ENCODE assay signal across 24 mouse cellular contexts in the genomic region with DNA sequence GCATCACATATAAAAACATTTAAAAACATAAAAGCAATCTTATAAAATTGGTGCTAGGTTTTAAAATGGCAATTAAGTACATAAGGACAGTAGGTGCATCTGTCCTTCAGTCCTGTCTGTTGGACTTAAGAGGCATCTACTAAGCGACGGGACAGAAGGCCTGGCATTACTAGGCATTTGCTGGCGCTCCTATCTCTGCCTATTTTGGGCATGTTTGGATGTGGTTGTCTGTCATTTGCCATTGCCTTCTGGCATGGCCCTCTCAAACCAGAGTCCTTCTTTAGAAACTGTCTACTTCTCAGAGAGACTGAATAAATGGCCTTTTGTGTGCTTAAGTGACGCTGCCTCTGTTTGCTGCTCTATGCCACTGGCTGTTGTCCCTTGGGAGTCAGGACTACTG.
A peak's percentile ranks its signal among the peaks of the same experiment; 100 is the strongest.
DNase-seq lines count a peak whose midpoint lies in the region; ATAC-seq and TF ChIP-seq lines count a peak whose summit lies in the region.
"Had no signal": no experiment of that assay in that cellular context is flagged by ENCODE, and none has a peak within 500 bp of the region (broad histone marks: within the 10 kb centered on the region; RNA-seq: fewer than 3 reads in every experiment).

No protein-coding gene starts in this region.

- no peak for ATAC-seq in midbrain, embryonic 11.5 days (ENCODE audit: low FRiP score)
- ATAC-seq in midbrain, embryonic 15.5 days (replicated peaks), result no peak
- ATAC-seq: CD4-positive, CD25-positive, alpha-beta regulatory T cell, adult 4 months had no signal

- no peak overlapping the region for H3K27ac ChIP-seq in midbrain, embryonic 11.5 days (ENCODE audit: low read depth, low read length)
- H3K27ac ChIP-seq in midbrain, embryonic 15.5 days, result no peak overlapping the region
- H3K27ac ChIP-seq in olfactory bulb, adult 2 months (ENCODE audit: insufficient read depth, low read depth, low read length), result peak overlapping the region; percentile 61; the same call in 1 of the 2 replicates
- no peak overlapping the region for H3K27ac ChIP-seq in left cerebral cortex, adult 2 months
- H3K27ac ChIP-seq: embryonic facial prominence, embryonic 10.5 days; embryonic facial prominence, embryonic 13.5 days; forebrain, embryonic 15.5 days; heart, embryonic 15.5 days; hindbrain, embryonic 12.5 days; hindbrain, embryonic 15.5 days had no signal

- no peak overlapping the region for H3K4me2 ChIP-seq in midbrain, embryonic 11.5 days
- H3K4me2 ChIP-seq in midbrain, embryonic 15.5 days, result no peak overlapping the region
- H3K4me2 ChIP-seq: embryonic facial prominence, embryonic 13.5 days; forebrain, embryonic 12.5 days; forebrain, embryonic 15.5 days; heart, embryonic 15.5 days; hindbrain, embryonic 12.5 days; hindbrain, embryonic 15.5 days had no signal

- no peaks in the 10 kb centered on the region for H3K9me3 ChIP-seq in midbrain, embryonic 11.5 days (ENCODE audit: control insufficient read depth, low read length)
- H3K9me3 ChIP-seq in midbrain, embryonic 15.5 days, result no peaks in the 10 kb centered on the region
- H3K9me3 ChIP-seq: embryonic facial prominence, embryonic 10.5 days; embryonic facial prominence, embryonic 13.5 days; forebrain, embryonic 12.5 days; forebrain, embryonic 15.5 days; heart, embryonic 15.5 days; hindbrain, embryonic 12.5 days; hindbrain, embryonic 15.5 days had no signal

- 87% methylated on average over 4 of the region's 4 CpGs for WGBS in midbrain, embryonic 11.5 days
- WGBS in midbrain, embryonic 15.5 days, result 83% methylated on average over 4 of the region's 4 CpGs
- 54% methylated on average over 4 of the region's 4 CpGs for WGBS in olfactory bulb, adult 2 months

- H3K36me3 ChIP-seq in midbrain, embryonic 11.5 days (ENCODE audit: control insufficient read depth, insufficient read depth, low read length), result no peaks in the 10 kb centered on the region
- no peaks in the 10 kb centered on the region for H3K36me3 ChIP-seq in midbrain, embryonic 15.5 days (replicated peaks)
- H3K36me3 ChIP-seq: embryonic facial prominence, embryonic 10.5 days; embryonic facial prominence, embryonic 13.5 days; forebrain, embryonic 12.5 days; forebrain, embryonic 15.5 days; heart, embryonic 15.5 days; hindbrain, embryonic 12.5 days; hindbrain, embryonic 15.5 days had no signal

- no peak for TF ChIP-seq CTCF in olfactory bulb, adult 2 months (IDR thresholded peaks at IDR 0.05; ENCODE audit: insufficient read depth, low read depth, low read length)
- TF ChIP-seq CTCF in left cerebral cortex, adult 2 months (IDR thresholded peaks at IDR 0.05), result no peak

- H3K9ac ChIP-seq in midbrain, embryonic 11.5 days (ENCODE audit: low read length), result no peak overlapping the region
- H3K9ac ChIP-seq in midbrain, embryonic 15.5 days, result no peak overlapping the region
- H3K9ac ChIP-seq: embryonic facial prominence, embryonic 13.5 days; forebrain, embryonic 12.5 days; forebrain, embryonic 15.5 days; heart, embryonic 15.5 days; hindbrain, embryonic 12.5 days; hindbrain, embryonic 15.5 days had no signal

- H3K27me3 ChIP-seq in midbrain, embryonic 11.5 days (ENCODE audit: control insufficient read depth, insufficient read depth, low read length), result no peaks in the 10 kb centered on the region
- no peaks in the 10 kb centered on the region for H3K27me3 ChIP-seq in midbrain, embryonic 15.5 days (replicated peaks)
- H3K27me3 ChIP-seq: embryonic facial prominence, embryonic 13.5 days; forebrain, embryonic 12.5 days; forebrain, embryonic 15.5 days; heart, embryonic 15.5 days; hindbrain, embryonic 12.5 days; hindbrain, embryonic 15.5 days had no signal

- no peak for TF ChIP-seq POLR2A in olfactory bulb, adult 2 months (IDR thresholded peaks at IDR 0.05; ENCODE audit: insufficient read depth, low read depth, low read length)

- intact Hi-C loops in heart, postnatal 25 days (cut with DNase I), result no loop called here
- intact Hi-C loops in left cerebral cortex, adult 2 months (cut with DNase I), result no loop called here

- peak; percentile 12 to 15 for DNase-seq in heart, adult 9 months (ENCODE audit: low spot score in 2 of 2)
- DNase-seq in heart, postnatal 25 days (ENCODE audit: low spot score), result no peak
- peak; percentile 77 for DNase-seq in midbrain, embryonic 11.5 days (ENCODE audit: low spot score, missing footprints)
- no peak for DNase-seq in left cerebral cortex, adult 2 months (ENCODE audit: extremely low spot score in 1 of 2, low spot score in 2 of 2)
- DNase-seq: adrenal gland, adult 2 months; adrenal gland, postnatal 14 days; cerebellum, adult 11-12 months; cerebellum, adult 8-10 months; cerebellum, postnatal 10 days; cerebellum, postnatal 36 days; embryo, embryonic 11 days; gastrocnemius, postnatal 25 days; heart, postnatal 10 days had no signal

- peaks cover 5% of the 10 kb centered on the region; the same call in 1 of the 2 replicates for H3K4me1 ChIP-seq in midbrain, embryonic 11.5 days (ENCODE audit: control insufficient read depth, insufficient read depth, low read length)
- peaks cover 21% of the 10 kb centered on the region for H3K4me1 ChIP-seq in midbrain, embryonic 15.5 days
- H3K4me1 ChIP-seq in olfactory bulb, adult 2 months (ENCODE audit: control insufficient read depth, insufficient read depth, low read length), result peaks cover 10% of the 10 kb centered on the region

- no peak overlapping the region for H3K4me3 ChIP-seq in midbrain, embryonic 11.5 days (ENCODE audit: low read depth, low read length)
- H3K4me3 ChIP-seq in midbrain, embryonic 15.5 days, result no peak overlapping the region
- H3K4me3 ChIP-seq in olfactory bulb, adult 2 months (ENCODE audit: insufficient read depth, low read depth, low read length), result no peak overlapping the region
- no peak overlapping the region for H3K4me3 ChIP-seq in left cerebral cortex, adult 2 months
- H3K4me3 ChIP-seq: embryonic facial prominence, embryonic 10.5 days; embryonic facial prominence, embryonic 13.5 days; erythroblast, embryonic 14.5 days; forebrain, embryonic 12.5 days; forebrain, embryonic 15.5 days; heart, embryonic 15.5 days; hindbrain, embryonic 12.5 days; hindbrain, embryonic 15.5 days had no signal

Comparison
In these comparisons a context has a peak if more than half of its experiments do, and no peak if none do; other contexts are left out.
1. DNase-seq: peak in heart, adult 9 months (2 of 2) and midbrain, embryonic 11.5 days (single experiment); none in heart, postnatal 25 days (single experiment) and left cerebral cortex, adult 2 months (0 of 2).